Mouse (Mus musculus) lung, postnatal 0 days (tissue): ENCODE data around the gene Coro2b.

ENCODE experiments used
- CTCF ChIP-seq: IDR thresholded peaks from 2 replicates; pipeline ENCODE4 v1.5.1; 2016; ENCODE audit warnings: antibody characterized with exemption, mild to moderate bottlenecking
- EP300 ChIP-seq: IDR thresholded peaks from 2 replicates; pipeline ENCODE4 v1.6.1; 2016; ENCODE audit warnings: antibody characterized with exemption, mild to moderate bottlenecking, control low read depth

DNA sequence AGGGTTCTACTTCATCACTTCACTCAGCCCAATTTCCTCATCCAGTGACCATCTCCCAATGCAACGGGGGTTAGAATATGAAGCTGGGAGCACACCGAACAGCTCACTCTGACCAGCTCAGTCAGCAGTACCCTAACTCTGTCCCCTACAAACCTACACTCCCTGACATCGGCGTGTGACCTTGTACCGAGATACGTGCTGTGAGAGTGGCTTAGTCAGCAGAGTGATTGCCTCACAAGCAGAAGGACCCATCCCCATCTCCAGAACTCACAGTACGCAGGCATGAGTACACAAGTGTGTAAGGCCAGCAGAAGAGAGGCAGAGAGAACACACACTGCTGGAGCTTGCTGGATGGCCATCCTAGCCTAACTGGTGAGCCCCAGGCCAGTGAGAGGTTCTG, 21.7 kb downstream of the Coro2b start:
- TF ChIP-seq CTCF (no peak), EP300 (no peak)
